Mouse (Mus musculus) liver, embryonic 14.5 days (tissue): ENCODE measurements around the gene Lingo2.

Experiments used
- CTCF ChIP-seq: IDR thresholded peaks from 2 replicates; pipeline ENCODE4 v1.5.1; 2016; ENCODE audit warnings: antibody characterized with exemption, low read depth, control low read depth
- EP300 ChIP-seq: IDR thresholded peaks from 2 replicates; pipeline ENCODE4 v1.6.1; 2016; ENCODE audit warnings: antibody characterized with exemption, low read depth

DNA sequence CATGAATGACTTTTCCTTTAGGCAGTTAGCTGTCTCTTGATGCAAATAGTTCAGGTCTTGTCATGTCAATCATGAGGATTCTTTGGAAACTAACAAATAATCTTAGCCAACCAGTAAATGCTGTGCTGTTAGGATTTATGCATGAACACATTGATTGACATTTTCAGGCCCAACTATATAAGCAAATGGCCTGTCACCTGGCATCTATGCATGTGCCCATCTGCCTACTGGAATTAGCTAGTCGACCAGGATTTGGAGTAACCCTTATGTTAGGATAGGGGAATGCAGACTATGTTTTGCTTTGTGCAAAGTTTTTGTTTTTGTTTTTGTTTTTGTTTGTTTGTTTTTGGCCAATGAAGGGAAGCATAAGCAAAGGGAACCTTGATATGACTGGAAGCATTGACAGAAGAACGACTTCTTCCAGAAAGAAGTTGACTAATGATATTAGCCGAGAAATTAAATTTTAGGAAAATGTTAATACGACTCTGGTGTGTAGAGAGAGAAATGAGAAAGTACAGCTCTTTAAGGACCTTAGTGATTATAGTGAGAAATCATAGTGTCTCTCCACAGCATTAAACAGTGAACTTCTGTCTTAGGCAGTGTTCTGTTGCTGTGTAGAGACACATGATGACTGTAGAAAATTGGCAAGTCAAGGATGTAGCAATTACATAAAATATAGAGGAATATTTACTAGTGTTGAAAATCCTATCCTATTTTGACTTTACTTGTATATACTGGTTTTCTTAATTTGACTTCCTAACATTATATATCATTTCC, 1257.0 kb downstream of the Lingo2 start:
- no peak for TF ChIP-seq CTCF
- no peak for TF ChIP-seq EP300
